Mouse (Mus musculus) MEL (cell line): ENCODE data around the gene Lrrc20. TPM values are rescaled to one million over a fixed set of nuclear protein-coding genes. Genes with fewer than 3 reads are reported as not detected.

Experiments
- DNase-seq: peaks from one replicate; pipeline ENCODE4 v3.0.0; 2011; ENCODE audit warnings: low read depth, low spot score
- H3K27ac ChIP-seq: 2 replicates; pipeline ENCODE4 v1.5.1; 2012; ENCODE audit warnings: low read depth, mild to moderate bottlenecking, control low read depth, low read length, moderate library complexity; ENCODE audit not compliant: control insufficient read depth
- H3K27me3 ChIP-seq, 2 experiments: fragments of 150-350 bp in 1 of 2; sonication (generic) in 1 of 2; 2 replicates each; pipeline ENCODE4 v1.6.1; 2012; ENCODE audit warnings: low read length in 2 of 2, mild to moderate bottlenecking in 2 of 2, improper control_type of control experiment in 1 of 2, moderate library complexity in 1 of 2; ENCODE audit not compliant: insufficient read depth in 2 of 2, control insufficient read depth in 1 of 2
- H3K36me3 ChIP-seq, 2 experiments: 2 replicates each; pipeline ENCODE4 v1.6.1; 2012 to 2014; ENCODE audit warnings: low read length in 2 of 2, improper control_type of control experiment in 1 of 2, inconsistent platforms in 1 of 2, mild to moderate bottlenecking in 1 of 2; ENCODE audit not compliant: insufficient read depth in 2 of 2, control insufficient read depth in 1 of 2
- H3K4me1 ChIP-seq, 2 experiments: fragments of 150-350 bp in 1 of 2; sonication (generic) in 1 of 2; 2 replicates each; pipeline ENCODE4 v1.6.1; 2012; ENCODE audit warnings: low read length in 2 of 2, improper control_type of control experiment in 1 of 2, mild to moderate bottlenecking in 1 of 2; ENCODE audit not compliant: insufficient read depth in 2 of 2, control insufficient read depth in 1 of 2
- H3K4me3 ChIP-seq, 2 experiments: fragments of 150-350 bp in 1 of 2; sonication (generic) in 1 of 2; 2 replicates each; pipeline ENCODE4 v1.5.1; 2012; ENCODE audit warnings: low read depth in 2 of 2, low read length in 2 of 2, mild to moderate bottlenecking in 2 of 2, moderate library complexity in 2 of 2, control low read depth in 1 of 2, improper control_type of control experiment in 1 of 2; ENCODE audit not compliant: control insufficient read depth in 1 of 2, insufficient read depth in 1 of 2
- H3K79me2 ChIP-seq: 2 replicates; pipeline ENCODE4 v1.6.1; 2012; ENCODE audit warnings: mild to moderate bottlenecking, low read length, moderate library complexity; ENCODE audit not compliant: control insufficient read depth, poor library complexity, insufficient read depth
- H3K9ac ChIP-seq: 2 replicates; pipeline ENCODE4 v1.6.1; 2012; ENCODE audit warnings: low read depth, mild to moderate bottlenecking, control low read depth, low read length, moderate library complexity; ENCODE audit not compliant: control insufficient read depth, poor library complexity, severe bottlenecking
- H3K9me3 ChIP-seq: fragments of 150-350 bp; sonication (generic); replicated peaks from 2 replicates; pipeline ENCODE4 v1.6.1; 2012; ENCODE audit warnings: mild to moderate bottlenecking, low read length, improper control_type of control experiment, moderate library complexity; ENCODE audit not compliant: insufficient read depth
- BHLHE40 ChIP-seq: IDR thresholded peaks from 2 replicates; pipeline ENCODE4 v1.6.1; 2012; ENCODE audit warnings: low read depth, mild to moderate bottlenecking, inconsistent platforms, low read length, improper control_type of control experiment, borderline replicate concordance
- CHD1 ChIP-seq: IDR thresholded peaks from 2 replicates; pipeline ENCODE4 v1.6.1; 2012; ENCODE audit warnings: low read depth, mild to moderate bottlenecking, inconsistent platforms, low read length, improper control_type of control experiment
- CHD2 ChIP-seq: IDR thresholded peaks from 2 replicates; pipeline ENCODE4 v1.6.1; 2011; ENCODE audit warnings: low read length, improper control_type of control experiment
- CTCF ChIP-seq, 3 experiments: IDR thresholded peaks in 2 of 3; conservative IDR thresholded peaks in 1 of 3; 2 replicates each; pipeline ENCODE4 v1.5.1; 2011 to 2012; ENCODE audit warnings: low read length in 3 of 3, low read depth in 2 of 3, mild to moderate bottlenecking in 2 of 3, improper control_type of control experiment in 1 of 3, inconsistent platforms in 1 of 3, mixed read lengths in 1 of 3, moderate library complexity in 1 of 3; ENCODE audit not compliant: control insufficient read depth in 1 of 3, insufficient read depth in 1 of 3, poor library complexity in 1 of 3, severe bottlenecking in 1 of 3
- EP300 ChIP-seq, 2 experiments: IDR thresholded peaks; 2 replicates each; pipeline ENCODE4 v1.6.1; 2011; ENCODE audit warnings: improper control_type of control experiment in 2 of 2, low read length in 2 of 2, low read depth in 1 of 2, mild to moderate bottlenecking in 1 of 2
- GABPA ChIP-seq: IDR thresholded peaks from 2 replicates; pipeline ENCODE4 v1.6.1; 2012; ENCODE audit warnings: low read depth, mild to moderate bottlenecking, inconsistent platforms, low read length, improper control_type of control experiment, moderate library complexity
- GATA1 ChIP-seq: IDR thresholded peaks from 2 replicates; pipeline ENCODE4 v1.6.1; 2011; ENCODE audit warnings: low read depth, low read length, improper control_type of control experiment
- MXI1 ChIP-seq: IDR thresholded peaks from 2 replicates; pipeline ENCODE4 v1.6.1; 2011; ENCODE audit warnings: mild to moderate bottlenecking, low read depth, low read length, improper control_type of control experiment
- MYC ChIP-seq: IDR thresholded peaks from 2 replicates; pipeline ENCODE4 v1.6.1; 2011; ENCODE audit warnings: low read depth, mild to moderate bottlenecking, low read length, improper control_type of control experiment, moderate library complexity
- RCOR1 ChIP-seq: IDR thresholded peaks from 2 replicates; pipeline ENCODE4 v1.6.1; 2012; ENCODE audit warnings: low read depth, mild to moderate bottlenecking, inconsistent platforms, low read length, improper control_type of control experiment
- TAL1 ChIP-seq: IDR thresholded peaks from 2 replicates; pipeline ENCODE4 v1.6.1; 2012; ENCODE audit warnings: mild to moderate bottlenecking, inconsistent platforms, low read length, moderate library complexity, mixed read lengths
- TBP ChIP-seq: IDR thresholded peaks from 2 replicates; pipeline ENCODE4 v1.8.0; 2011; ENCODE audit warnings: low read depth, low read length, improper control_type of control experiment
- UBTF ChIP-seq: IDR thresholded peaks from 2 replicates; pipeline ENCODE4 v1.6.1; 2012; ENCODE audit warnings: low read depth, mild to moderate bottlenecking, inconsistent platforms, low read length, improper control_type of control experiment, moderate library complexity, borderline replicate concordance; ENCODE audit not compliant: insufficient read depth
- USF1 ChIP-seq: IDR thresholded peaks from 2 replicates; pipeline ENCODE4 v1.6.1; 2014; ENCODE audit warnings: low read depth, mild to moderate bottlenecking, inconsistent platforms, low read length, improper control_type of control experiment, moderate library complexity
- ZKSCAN1 ChIP-seq: IDR thresholded peaks from 2 replicates; pipeline ENCODE4 v1.6.1; 2012; ENCODE audit warnings: low read depth, mild to moderate bottlenecking, inconsistent platforms, low read length, improper control_type of control experiment, moderate library complexity
- ZMIZ1 ChIP-seq: IDR thresholded peaks from 2 replicates; pipeline ENCODE4 v1.6.1; 2012; ENCODE audit warnings: low read depth, mild to moderate bottlenecking, inconsistent platforms, low read length, improper control_type of control experiment, moderate library complexity
- polyA plus RNA-seq, 2 experiments: library from polyadenylated mRNA; stranded (reverse) in 1 of 2; unstranded in 1 of 2; fragments of >175 nt in 1 of 2; fragments of >200 nt in 1 of 2; gene quantifications; 2 replicates each; pipeline versions ENCODE4 v1.2.1 to v1.2.4; 2012; ENCODE audit warnings: low replicate concordance in 2 of 2, low read depth in 1 of 2; ENCODE audit not compliant: insufficient read length in 2 of 2, insufficient read depth in 1 of 2, missing spikeins in 1 of 2
- total RNA-seq: library from RNA; depleted of rRNA; stranded (reverse); fragments of 300-350 nt; gene quantifications from 2 replicates; pipeline ENCODE4 v1.2.3, GENCODE M21; 2012

Lrrc20 gene
- total and polyA plus RNA-seq, 3 experiments: 7.6 to 14.7 TPM; not detected in 1

DNA sequence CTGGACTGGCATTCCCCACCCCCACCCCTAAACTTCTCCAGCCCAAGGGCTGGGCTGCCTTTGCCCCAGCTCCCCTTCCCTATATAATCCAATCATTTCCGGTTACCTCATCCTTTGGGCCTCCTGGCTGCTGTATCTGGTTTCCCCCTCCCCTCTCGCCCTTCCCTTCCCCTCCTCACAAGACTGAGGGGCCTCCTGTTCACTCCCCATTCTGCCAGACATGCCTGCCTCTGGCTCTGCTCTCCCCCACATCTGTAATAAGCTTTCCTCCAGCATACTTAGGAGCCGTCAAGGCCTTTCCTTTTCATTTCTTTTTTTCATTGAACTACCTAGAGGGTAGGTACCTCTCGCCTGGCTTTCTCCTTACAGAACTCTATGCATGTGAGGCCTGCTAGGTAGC lies 19.9 kb downstream of the Lrrc20 start:
- no peaks in the 10 kb centered on the region for H3K27me3 ChIP-seq
- H3K9me3 ChIP-seq: no peaks in the 10 kb centered on the region
- no peak overlapping the region for H3K27ac ChIP-seq
- DNase-seq: no peak
- H3K9ac ChIP-seq: no peak overlapping the region
- no peaks in the 10 kb centered on the region for H3K79me2 ChIP-seq
- peaks cover 0 to 9% of the 10 kb centered on the region in 2 experiments; a peak in 2 of 4 replicates for H3K36me3 ChIP-seq
- peaks cover 0 to 6% of the 10 kb centered on the region in 2 experiments; a peak in 2 of 4 replicates for H3K4me1 ChIP-seq
- TF ChIP-seq BHLHE40 (no peak), ZMIZ1 (no peak), MXI1 (no peak), TBP (no peak), CHD1 (no peak), CTCF (IDR thresholded peaks at IDR 0.05 in 2 of 3, conservative IDR thresholded peaks at IDR 0.05 in 1 of 3; ENCODE audit: control insufficient read depth in 1 of 3, insufficient read depth in 1 of 3, low read depth in 2 of 3, low read length in 3 of 3, poor library complexity in 1 of 3, severe bottlenecking in 1 of 3) (no peak), GATA1 (no peak), UBTF (no peak), MYC (no peak)
- TF ChIP-seq, all 39 proteins: peak for 0
- H3K4me3 ChIP-seq: no peak overlapping the region

GRCm38 (mm10) chr10:61496231-61496630 lies 20.6 kb downstream of the Lrrc20 start:
- Histone ChIP-seq H3K27ac (no peak overlapping the region), H3K36me3 (peaks cover 0 to 6% of the 10 kb centered on the region in 2 experiments; a peak in 2 of 4 replicates), H3K27me3 (no peaks in the 10 kb centered on the region), H3K9me3 (no peaks in the 10 kb centered on the region), H3K4me3 (no peak overlapping the region), H3K79me2 (no peaks in the 10 kb centered on the region), H3K9ac (no peak overlapping the region), H3K4me1 (peaks cover 0 to 6% of the 10 kb centered on the region in 2 experiments; a peak in 2 of 4 replicates)
- DNase-seq: no peak
- TF ChIP-seq ZKSCAN1 (no peak), ZMIZ1 (no peak), RCOR1 (no peak), CHD2 (no peak), TAL1 (no peak), USF1 (no peak), EP300 (IDR thresholded peaks at IDR 0.05; ENCODE audit: low read depth in 1 of 2, low read length in 2 of 2) (no peak), GABPA (no peak)
